Mouse (Mus musculus) limb, embryonic 12.5 days (tissue): ENCODE data around the gene Ccnd1. TPM values are rescaled to one million over a fixed set of nuclear protein-coding genes. Genes with fewer than 3 reads are reported as not detected.

Source experiments
- ATAC-seq: fragments of 200-750 bp; cut with Nextera tagmentation; 2 replicates; pipeline ENCODE4 v1.8.0; 2017; ENCODE audit warnings: low read depth, moderate TSS enrichment; ENCODE audit not compliant: insufficient number of reproducible peaks, insufficient read depth, low FRiP score, low TSS enrichment
- H3K27ac ChIP-seq: fragments of 300-500 bp; sonication (generic); 2 replicates; pipeline ENCODE4 v1.5.1; 2016; ENCODE audit warnings: mild to moderate bottlenecking, moderate library complexity
- H3K27me3 ChIP-seq: fragments of 300-500 bp; sonication (generic); 2 replicates; pipeline ENCODE4 v1.6.1; 2016; ENCODE audit warnings: mild to moderate bottlenecking, moderate library complexity
- H3K36me3 ChIP-seq: fragments of 300-500 bp; sonication (generic); 2 replicates; pipeline ENCODE4 v1.6.1; 2016; ENCODE audit warnings: mild to moderate bottlenecking, moderate library complexity
- H3K4me1 ChIP-seq: fragments of 300-500 bp; sonication (generic); replicated peaks from 2 replicates; pipeline ENCODE4 v1.6.1; 2016
- H3K4me2 ChIP-seq: fragments of 300-500 bp; sonication (generic); 2 replicates; pipeline ENCODE4 v1.6.1; 2016; ENCODE audit warnings: mild to moderate bottlenecking, moderate library complexity
- H3K4me3 ChIP-seq: fragments of 300-500 bp; sonication (generic); replicated peaks from 2 replicates; pipeline ENCODE4 v1.5.1; 2016; ENCODE audit warnings: mild to moderate bottlenecking
- H3K9ac ChIP-seq: fragments of 300-500 bp; sonication (generic); replicated peaks from 2 replicates; pipeline ENCODE4 v1.6.1; 2016; ENCODE audit warnings: mild to moderate bottlenecking, moderate library complexity
- H3K9me3 ChIP-seq: fragments of 300-500 bp; sonication (generic); 2 replicates; pipeline ENCODE4 v1.6.1; 2016; ENCODE audit warnings: mild to moderate bottlenecking, moderate library complexity
- WGBS: fragments of 180-500 bp; shearing (Covaris S2); methylation state at CpG from one replicate; pipeline ENCODE4 v1.1.7; 2016; 5-methylcytosine and 5-hydroxymethylcytosine counted together
- polyA plus RNA-seq: library from polyadenylated mRNA; unstranded; fragments of >200 nt; fragmentation: Nextera tagmentation; extraction: Ambion mirVana; gene quantifications from 2 replicates; pipeline ENCODE4 v1.2.1, GENCODE M21; 2016

The Ccnd1 gene
- polyA plus RNA-seq, 1 experiment from 2014 or later = 165 TPM

GRCm38 (mm10) chr7:144937899-144938517, 1.7 kb downstream of the Ccnd1 start:
- Histone ChIP-seq H3K9me3 (no peaks in the 10 kb centered on the region), H3K27ac (peak overlapping the region; percentile 97), H3K36me3 (peaks cover 43% of the 10 kb centered on the region), H3K4me3 (peak overlapping the region; percentile 78), H3K4me2 (peak overlapping the region; percentile 91), H3K4me1 (peaks cover 38% of the 10 kb centered on the region), H3K27me3 (no peaks in the 10 kb centered on the region), H3K9ac (peak overlapping the region; percentile 89)
- no peak for ATAC-seq
- WGBS = under 1% methylated on average over 39 of the region's 39 CpGs

- Histone ChIP-seq H3K9ac (peak overlapping the region; percentile 89), H3K27me3 (no peaks in the 10 kb centered on the region), H3K4me3 (peak overlapping the region; percentile 78), H3K27ac (peak overlapping the region; percentile 97), H3K9me3 (no peaks in the 10 kb centered on the region), H3K4me2 (peak overlapping the region; percentile 91), H3K4me1 (peaks cover 38% of the 10 kb centered on the region), H3K36me3 (peaks cover 48% of the 10 kb centered on the region)
- 2% methylated on average over 20 of the region's 20 CpGs for WGBS
- 0 out of 2 replicates have a peak, but pooled peaks have one; percentile 15 for ATAC-seq
These were observed 2.2 kb downstream of the Ccnd1 start for GRCm38 (mm10) chr7:144937490-144937889.

- Histone ChIP-seq H3K27me3 (no peaks in the 10 kb centered on the region), H3K4me3 (no peak overlapping the region), H3K4me2 (peak overlapping the region; percentile 19; the same call in 1 of the 2 replicates), H3K27ac (no peak overlapping the region), H3K9ac (0 out of 2 replicates have a peak overlapping the region, but pooled peaks have one; percentile 9), H3K4me1 (peaks cover 38% of the 10 kb centered on the region), H3K36me3 (peaks cover 59% of the 10 kb centered on the region), H3K9me3 (no peaks in the 10 kb centered on the region)
- no peak for ATAC-seq
- WGBS = 90% methylated on average over 4 of the region's 4 CpGs
These were observed 3.3 kb downstream of the Ccnd1 start for GRCm38 (mm10) chr7:144936311-144936880.

GRCm38 (mm10) chr7:144935563-144935962, 4.2 kb downstream of the Ccnd1 start:
- no peak overlapping the region for H3K4me2 ChIP-seq
- H3K4me3 ChIP-seq = no peak overlapping the region
- no peak overlapping the region; the same call in 1 of the 2 replicates for H3K9ac ChIP-seq
- no peaks in the 10 kb centered on the region for H3K9me3 ChIP-seq
- peaks cover 66% of the 10 kb centered on the region for H3K36me3 ChIP-seq
- no peak overlapping the region for H3K27ac ChIP-seq
- ATAC-seq = no peak
- 68% methylated on average over 5 of the region's 5 CpGs for WGBS
- H3K27me3 ChIP-seq = no peaks in the 10 kb centered on the region
- peaks cover 36% of the 10 kb centered on the region for H3K4me1 ChIP-seq

GRCm38 (mm10) chr7:144934901-144935300, 4.8 kb downstream of the Ccnd1 start:
- H3K36me3 ChIP-seq = peaks cover 72% of the 10 kb centered on the region
- H3K9me3 ChIP-seq = no peaks in the 10 kb centered on the region
- ATAC-seq = no peak
- no peak overlapping the region for H3K4me3 ChIP-seq
- no peak overlapping the region for H3K4me2 ChIP-seq
- no peak overlapping the region for H3K27ac ChIP-seq
- peaks cover 30% of the 10 kb centered on the region for H3K4me1 ChIP-seq
- H3K9ac ChIP-seq = no peak overlapping the region
- WGBS = 73% methylated on average over 5 of the region's 5 CpGs
- no peaks in the 10 kb centered on the region for H3K27me3 ChIP-seq

- Histone ChIP-seq H3K9ac (no peak overlapping the region), H3K4me1 (peaks cover 29% of the 10 kb centered on the region), H3K9me3 (no peaks in the 10 kb centered on the region), H3K4me2 (no peak overlapping the region), H3K27me3 (no peaks in the 10 kb centered on the region), H3K4me3 (no peak overlapping the region), H3K27ac (no peak overlapping the region), H3K36me3 (peaks cover 79% of the 10 kb centered on the region)
- 91% methylated on average over 8 of the region's 8 CpGs for WGBS
- ATAC-seq = no peak
These were observed 5.9 kb downstream of the Ccnd1 start for GRCm38 (mm10) chr7:144933796-144934195.

GRCm38 (mm10) chr7:144933336-144933735, 6.4 kb downstream of the Ccnd1 start:
- no peak for ATAC-seq
- Histone ChIP-seq H3K27ac (0 out of 2 replicates have a peak overlapping the region, but pooled peaks have one; percentile 18), H3K4me3 (no peak overlapping the region), H3K9ac (no peak overlapping the region), H3K4me1 (peaks cover 29% of the 10 kb centered on the region), H3K27me3 (no peaks in the 10 kb centered on the region), H3K36me3 (peaks cover 79% of the 10 kb centered on the region), H3K4me2 (no peak overlapping the region), H3K9me3 (no peaks in the 10 kb centered on the region)
- 86% methylated on average over 3 of the region's 3 CpGs for WGBS

- H3K4me1 ChIP-seq = peaks cover 29% of the 10 kb centered on the region
- peak overlapping the region; percentile 18; the same call in 1 of the 2 replicates for H3K27ac ChIP-seq
- H3K36me3 ChIP-seq = peaks cover 79% of the 10 kb centered on the region
- no peak overlapping the region for H3K4me3 ChIP-seq
- H3K27me3 ChIP-seq = no peaks in the 10 kb centered on the region
- ATAC-seq = no peak
- no peak overlapping the region for H3K4me2 ChIP-seq
- 76% methylated on average over 18 of the region's 18 CpGs for WGBS
- no peaks in the 10 kb centered on the region for H3K9me3 ChIP-seq
- no peak overlapping the region for H3K9ac ChIP-seq
These were observed 7.3 kb downstream of the Ccnd1 start for GRCm38 (mm10) chr7:144932389-144932937.

- H3K9ac ChIP-seq = no peak overlapping the region
- no peaks in the 10 kb centered on the region for H3K27me3 ChIP-seq
- no peak overlapping the region for H3K4me2 ChIP-seq
- WGBS = 23% methylated on average over 3 of the region's 3 CpGs
- H3K4me3 ChIP-seq = no peak overlapping the region
- peaks cover 74% of the 10 kb centered on the region for H3K36me3 ChIP-seq
- peaks cover 23% of the 10 kb centered on the region for H3K4me1 ChIP-seq
- ATAC-seq = peak; percentile 40; the same call in 1 of the 2 replicates
- no peaks in the 10 kb centered on the region for H3K9me3 ChIP-seq
- no peak overlapping the region for H3K27ac ChIP-seq
These were observed 7.9 kb downstream of the Ccnd1 start for GRCm38 (mm10) chr7:144931778-144932177.

GRCm38 (mm10) chr7:144929931-144930330, 9.8 kb downstream of the Ccnd1 start:
- Histone ChIP-seq H3K9ac (no peak overlapping the region), H3K27ac (no peak overlapping the region), H3K27me3 (no peaks in the 10 kb centered on the region), H3K4me3 (no peak overlapping the region), H3K4me1 (peaks cover 9% of the 10 kb centered on the region), H3K36me3 (peaks cover 56% of the 10 kb centered on the region), H3K4me2 (no peak overlapping the region), H3K9me3 (no peaks in the 10 kb centered on the region)
- WGBS = 68% methylated on average over 5 of the region's 5 CpGs
- no peak for ATAC-seq

- peaks cover 51% of the 10 kb centered on the region for H3K36me3 ChIP-seq
- no peaks in the 10 kb centered on the region for H3K27me3 ChIP-seq
These were observed 10.2 kb downstream of the Ccnd1 start for GRCm38 (mm10) chr7:144929506-144929905.

More at GRCm38 (mm10) chr7:144929506-144929905, 10.2 kb downstream of the Ccnd1 start:
- Histone ChIP-seq H3K4me2 (no peak overlapping the region), H3K9ac (no peak overlapping the region), H3K4me3 (no peak overlapping the region), H3K9me3 (no peaks in the 10 kb centered on the region), H3K27ac (no peak overlapping the region), H3K4me1 (peaks cover 9% of the 10 kb centered on the region)
- no peak for ATAC-seq
- 81% methylated on average over 8 of the region's 8 CpGs for WGBS
